Mouse (Mus musculus) megakaryocyte-erythroid progenitor cell, adult 5-6 weeks (primary cell): ENCODE measurements around the gene Itch. TPM values are rescaled to one million over a fixed set of nuclear protein-coding genes. Genes with fewer than 3 reads are reported as not detected.
"Not testable (repeated sequence)": the region's sequence is repeated elsewhere in the genome, so short reads cannot be mapped to it uniquely, and the experiment has no call there.

Source experiments
- ATAC-seq: replicated peaks from 2 replicates; pipeline ENCODE4 v1.8.0; 2016; ENCODE audit warnings: mild to moderate bottlenecking, inconsistent platforms; ENCODE audit not compliant: severe bottlenecking, poor library complexity, low FRiP score, low TSS enrichment
- total RNA-seq, 2 experiments: library from RNA; stranded (forward) in 1 of 2; stranded (reverse) in 1 of 2; fragments of 200-1000, 215-1000 nt in 1 of 2; fragments of >200 nt in 1 of 2; fragmentation: Nextera tagmentation in 1 of 2; gene quantifications; 2 replicates each; pipeline ENCODE4 v1.2.3; 2014 to 2017

Itch gene
- 30.4 and 39.4 TPM in 2 replicates for total RNA-seq (2014; fragmentation: Nextera tagmentation)
- total RNA-seq (2017): 41.1 and 47.2 TPM in 2 replicates

DNA sequence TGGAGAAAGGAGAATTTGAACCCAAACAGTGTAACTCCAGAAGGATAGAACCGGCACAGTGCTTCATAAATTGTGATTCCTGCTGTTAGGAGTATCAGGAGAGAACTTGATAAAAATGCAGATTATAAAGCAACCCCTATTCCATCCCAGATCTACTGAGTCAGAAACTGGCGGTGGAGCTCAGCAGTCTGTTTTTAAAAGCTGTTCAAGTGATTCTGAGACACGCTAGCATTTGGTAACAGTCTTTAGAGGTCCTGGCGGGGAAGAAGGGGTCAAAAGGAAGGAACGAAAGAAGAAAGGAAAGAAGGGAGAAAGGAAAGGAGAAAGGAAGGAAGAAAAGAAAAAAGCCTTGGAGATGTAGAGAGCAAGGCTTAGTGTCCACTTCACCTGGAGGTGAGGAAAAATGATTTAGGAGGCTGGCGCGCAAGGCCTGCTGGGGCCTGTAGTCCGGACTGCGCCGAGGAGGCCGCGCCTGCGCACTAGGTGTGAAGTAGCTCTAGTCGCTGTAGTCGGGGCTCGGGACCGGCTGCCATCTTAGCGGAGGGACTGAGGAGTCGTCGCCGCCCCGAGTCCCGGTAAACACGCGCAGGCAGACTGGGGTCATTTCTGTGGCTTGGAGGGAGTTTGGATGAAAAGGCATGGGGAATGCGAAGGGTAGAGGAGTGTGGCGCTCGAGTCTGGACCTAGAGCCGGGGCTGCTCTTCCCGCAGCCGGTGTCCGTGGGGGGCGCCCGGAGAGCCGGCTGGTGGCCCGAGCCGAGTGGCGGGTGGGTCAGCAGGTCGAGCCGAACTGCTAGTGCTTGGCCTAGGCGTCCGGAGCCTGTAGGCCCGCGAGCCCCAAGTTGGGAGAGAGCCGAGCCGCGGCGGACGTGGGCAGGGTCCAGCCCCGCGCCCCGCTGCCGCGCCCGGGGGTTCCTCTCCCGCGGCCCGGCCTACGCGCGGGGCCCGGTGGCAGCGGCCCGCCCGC lies at the start of gene Itch:
Itch (plus strand) TSS at position 499 of the 966 bp plus-strand sequence.
- peak; percentile 99 for ATAC-seq

DNA sequence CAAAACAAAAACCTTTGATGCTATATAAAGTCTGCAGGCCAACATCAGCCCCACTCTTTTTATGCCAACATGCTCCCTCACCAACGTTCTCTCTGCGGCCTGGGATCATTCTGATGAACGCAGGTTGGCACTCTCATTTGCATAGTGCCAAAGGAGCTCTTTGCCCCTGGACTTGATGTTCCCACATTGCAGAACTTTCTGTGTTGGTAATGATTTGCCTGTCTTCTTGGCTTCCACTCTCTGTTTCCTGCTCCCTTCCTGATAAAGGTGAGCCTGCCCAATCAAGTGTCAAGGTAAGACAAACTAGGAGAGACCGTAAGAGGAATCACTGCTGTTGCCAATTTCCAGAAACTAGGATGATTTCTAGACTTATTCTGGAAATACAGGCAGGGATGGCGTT lies 48.8 kb upstream of the Itch start:
- ATAC-seq: no peak

DNA sequence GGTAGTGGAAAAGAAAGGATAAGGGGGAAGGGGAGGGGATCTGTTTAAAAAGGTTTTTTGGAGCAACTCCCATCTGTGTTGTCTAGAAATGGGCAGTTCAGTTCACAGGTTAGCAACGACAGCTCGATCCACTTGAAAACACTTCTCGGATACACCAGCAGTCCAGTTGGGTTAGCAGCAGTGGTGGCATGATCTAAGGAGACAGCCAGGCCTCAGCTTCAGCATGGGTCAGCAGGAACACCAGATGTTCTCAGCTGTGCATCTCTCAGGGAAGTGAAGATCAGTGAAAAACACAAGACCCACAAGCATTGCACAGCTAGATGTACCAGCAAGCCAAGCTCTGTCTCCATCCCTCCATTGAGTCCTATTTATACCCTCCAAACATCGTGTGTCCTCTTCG lies 47.0 kb upstream of the Itch start:
- no peak for ATAC-seq

DNA sequence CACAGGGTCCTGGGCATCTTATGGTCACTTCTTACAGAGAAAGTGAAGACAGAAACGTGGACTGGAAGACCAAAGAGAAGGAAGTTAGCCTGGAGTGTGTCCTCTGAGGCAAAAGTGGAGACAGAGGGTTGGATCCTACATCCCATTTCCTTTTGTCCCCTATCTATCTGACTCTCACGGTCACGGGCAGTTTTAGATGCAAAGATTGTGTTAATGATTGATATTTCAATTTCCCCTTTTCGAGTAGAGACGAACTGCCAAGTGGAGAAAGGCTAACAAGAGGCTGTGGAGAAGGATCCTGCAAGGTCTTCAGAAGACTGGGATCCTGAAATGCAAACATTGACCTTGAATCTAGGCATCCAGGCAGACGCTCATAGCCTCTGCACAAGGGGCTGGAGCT lies 45.0 kb upstream of the Itch start:
- ATAC-seq: no peak

DNA sequence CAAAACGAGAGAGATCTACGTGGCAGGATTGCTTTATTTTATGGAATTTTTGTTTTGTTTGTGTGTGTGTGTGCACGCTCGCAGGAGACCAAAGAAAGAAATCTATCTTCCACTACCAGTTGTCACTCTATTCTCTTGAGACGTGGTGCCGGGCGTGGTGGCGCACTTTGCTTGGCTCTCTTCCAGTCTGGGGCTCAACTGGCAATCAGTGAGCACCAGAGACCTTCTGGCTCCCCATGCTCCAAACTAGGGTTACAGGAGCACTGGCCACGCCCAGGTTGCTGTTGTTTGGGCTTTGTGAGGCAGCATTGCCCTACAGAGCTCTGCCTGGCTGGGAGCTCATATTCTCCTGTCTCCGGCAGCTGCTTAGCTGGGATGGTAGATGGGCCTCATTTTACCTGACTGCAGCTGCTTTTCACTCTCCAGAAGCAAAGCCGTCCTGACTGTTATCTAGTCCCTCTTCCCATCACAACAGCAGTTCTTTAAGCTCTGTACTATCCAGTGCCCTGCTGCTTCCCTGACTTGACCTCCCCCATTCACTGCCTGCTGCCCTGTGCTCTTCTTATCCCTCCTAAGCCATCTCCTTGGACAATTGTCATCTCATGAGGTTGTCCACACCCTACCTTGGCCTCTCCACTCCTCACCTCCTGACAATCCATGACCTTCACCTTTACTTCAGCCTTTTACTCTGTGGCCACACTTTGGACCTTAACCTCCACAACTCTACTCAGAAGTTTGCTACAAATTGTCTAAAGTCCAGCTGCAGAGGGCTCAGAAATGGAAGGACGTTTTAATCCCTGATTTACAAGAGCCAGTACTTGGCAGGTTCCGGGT lies 42.2 kb upstream of the Itch start:
- ATAC-seq: peak; percentile 99

DNA sequence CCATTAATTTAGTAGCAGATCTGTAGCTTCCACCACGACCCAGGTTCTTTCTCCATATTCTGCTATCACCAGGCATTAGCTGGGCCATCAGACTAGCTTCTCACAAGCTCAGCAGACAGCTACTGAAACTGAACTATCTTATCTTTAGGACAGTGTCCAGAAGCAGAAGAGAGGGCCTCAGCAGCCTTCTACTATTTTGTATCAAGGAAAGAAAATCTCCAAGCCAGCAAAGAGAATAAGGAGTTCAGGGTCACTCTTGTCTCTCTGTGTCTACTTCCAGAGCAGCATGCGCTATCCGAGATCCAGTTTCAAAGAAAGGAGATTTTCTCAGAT lies 41.6 kb upstream of the Itch start:
- ATAC-seq: peak; percentile 55

DNA sequence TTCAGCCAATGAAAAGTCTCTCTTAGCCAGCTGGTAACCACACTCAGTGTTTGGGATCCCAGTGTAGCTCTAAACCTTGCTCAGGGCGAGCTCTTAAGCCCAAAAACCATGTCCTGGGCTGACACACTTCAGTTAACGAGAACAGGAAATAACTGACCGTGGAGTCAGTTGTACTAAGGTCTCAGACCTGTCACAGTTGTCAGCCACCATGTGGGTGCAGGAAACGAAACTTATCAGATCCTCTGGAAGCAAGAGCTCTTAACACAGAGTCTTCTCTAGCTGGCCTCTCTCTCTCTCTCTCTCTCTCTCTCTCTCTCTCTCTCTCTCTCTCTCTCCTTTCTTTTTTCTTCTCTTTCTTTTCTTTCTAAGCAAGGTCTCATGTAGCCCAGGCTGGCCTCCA lies 39.9 kb upstream of the Itch start:
- no peak for ATAC-seq

DNA sequence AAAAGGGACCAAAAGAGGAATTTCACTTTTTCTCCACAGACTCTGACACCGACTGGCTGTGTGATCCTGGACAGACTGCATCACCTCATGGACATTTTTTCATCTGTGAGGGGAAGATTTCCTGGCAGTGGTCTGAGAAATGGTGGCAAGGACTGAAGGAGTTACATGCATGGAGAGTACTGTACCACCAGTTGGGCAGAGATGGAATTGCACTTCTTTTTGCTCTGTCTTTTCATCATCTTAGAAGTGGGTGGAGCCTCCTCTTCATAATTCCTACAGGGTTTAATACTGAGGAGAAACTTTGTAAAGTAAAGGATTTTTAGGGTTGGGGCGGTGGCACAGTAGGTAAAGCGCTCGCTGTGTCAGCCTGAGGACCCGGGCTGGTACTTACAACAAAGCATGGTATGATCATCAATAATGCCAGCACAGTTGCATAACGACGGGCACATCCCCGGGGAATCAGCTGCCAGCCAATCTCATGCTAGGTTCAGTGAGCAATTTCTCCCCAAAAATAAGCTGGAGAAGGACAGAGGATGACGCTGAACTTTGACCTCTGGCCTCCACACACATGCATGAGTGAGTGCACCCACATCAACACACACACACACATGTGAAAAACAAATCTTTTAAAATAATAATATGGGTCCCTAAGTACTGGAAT lies 34.5 kb upstream of the Itch start:
- peak; percentile 75 for ATAC-seq

DNA sequence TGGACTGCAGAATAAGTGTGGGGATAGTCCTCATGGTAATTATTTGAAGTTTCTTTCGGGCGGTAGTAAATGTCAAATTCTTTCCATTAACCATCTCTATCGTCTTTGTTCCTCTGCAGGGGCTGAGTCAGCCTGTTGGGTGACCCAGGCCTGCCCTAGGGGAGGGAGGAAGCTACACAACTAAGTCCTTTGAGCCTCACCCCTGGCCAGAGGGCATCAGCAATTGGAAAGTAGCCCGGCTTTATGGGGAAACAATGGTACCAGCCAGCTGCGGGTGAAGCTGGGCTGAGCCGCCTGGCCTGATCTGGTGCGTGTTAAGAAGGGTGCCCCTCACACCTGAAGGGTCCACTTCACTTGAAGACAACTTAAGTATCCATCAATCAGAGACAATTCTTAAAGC lies 33.9 kb upstream of the Itch start:
- no peak for ATAC-seq

DNA sequence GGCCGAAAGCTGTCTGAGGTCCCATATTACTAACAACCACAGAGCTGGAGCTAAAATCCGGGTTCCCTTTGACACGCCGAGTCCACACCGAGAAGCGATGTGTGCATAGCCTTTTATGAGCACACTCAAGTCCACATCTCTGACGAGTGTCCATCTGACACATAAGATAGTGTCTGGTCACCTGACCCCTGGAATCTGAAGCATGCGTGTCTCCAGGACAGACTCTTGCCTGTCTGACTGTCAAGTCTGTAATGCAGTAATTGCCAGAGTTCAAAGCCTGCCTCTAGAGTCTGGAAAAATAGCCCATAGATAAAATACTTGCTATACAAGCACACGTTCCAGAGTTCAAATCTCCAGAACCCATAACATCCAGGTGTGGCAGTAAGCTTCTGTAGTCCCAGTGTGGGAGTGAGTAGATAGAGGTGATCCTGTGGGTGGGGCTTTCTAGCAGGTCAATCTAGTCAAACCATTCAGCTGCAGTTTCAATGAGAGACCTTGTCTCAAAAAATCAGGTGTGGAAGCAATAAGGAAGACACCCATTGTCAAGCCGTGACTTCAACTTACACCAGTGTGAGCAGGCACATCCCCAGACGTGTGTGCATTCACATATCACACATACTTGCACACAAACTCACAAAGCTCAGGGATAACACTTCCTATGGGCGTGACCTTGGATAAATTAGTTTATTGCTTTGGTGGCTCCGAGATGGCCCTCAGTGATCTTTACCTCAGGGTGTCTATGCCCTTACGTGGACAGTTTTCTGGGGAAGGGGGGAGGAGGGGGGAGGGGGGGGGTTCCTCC lies 33.1 kb upstream of the Itch start:
- 0 out of 2 replicates have a peak, but pooled peaks have one; percentile 32 for ATAC-seq

DNA sequence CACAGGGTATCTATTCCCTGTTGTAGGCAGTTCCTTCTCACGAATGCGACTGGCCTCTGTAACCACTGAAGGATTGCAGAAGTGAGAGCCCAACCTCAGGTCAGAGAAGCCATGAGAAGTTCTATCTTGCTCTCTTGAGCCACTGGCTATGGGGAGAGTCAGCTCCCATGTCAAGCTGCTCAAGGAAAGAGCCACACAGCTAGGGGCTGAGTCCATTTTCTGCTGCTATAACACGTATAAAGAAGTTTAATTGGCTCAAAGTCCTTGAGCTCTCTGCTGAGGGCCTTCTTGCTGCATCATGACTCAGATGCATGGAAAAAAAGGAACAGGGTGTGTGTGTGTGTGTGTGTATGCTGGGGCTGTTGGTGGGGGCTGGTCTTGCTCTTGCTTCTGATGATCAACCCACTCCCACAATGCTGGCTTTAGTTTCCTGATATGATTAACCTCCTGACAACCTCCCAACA lies 32.5 kb upstream of the Itch start:
- ATAC-seq: no peak

DNA sequence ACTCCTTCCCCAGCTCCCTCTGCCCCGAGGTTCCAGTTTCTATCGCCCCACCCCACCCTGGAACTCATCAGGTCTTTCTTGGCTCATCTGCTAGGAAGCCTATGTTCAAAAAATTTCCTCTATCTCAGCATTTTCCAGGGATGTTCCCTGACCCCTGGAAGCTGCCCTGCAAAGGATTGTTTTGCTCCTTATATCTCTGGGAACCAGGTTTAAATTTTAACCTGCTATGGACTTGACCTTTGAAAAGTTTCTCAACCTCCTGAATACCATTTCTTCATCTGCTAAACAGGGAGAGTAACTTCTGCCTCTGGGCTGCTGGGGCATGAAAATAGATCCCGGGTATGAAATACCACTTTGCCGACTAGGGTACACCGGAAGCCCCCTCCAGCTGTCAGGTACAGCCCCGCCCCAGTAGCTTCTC lies 31.5 kb upstream of the Itch start:
- no peak for ATAC-seq

DNA sequence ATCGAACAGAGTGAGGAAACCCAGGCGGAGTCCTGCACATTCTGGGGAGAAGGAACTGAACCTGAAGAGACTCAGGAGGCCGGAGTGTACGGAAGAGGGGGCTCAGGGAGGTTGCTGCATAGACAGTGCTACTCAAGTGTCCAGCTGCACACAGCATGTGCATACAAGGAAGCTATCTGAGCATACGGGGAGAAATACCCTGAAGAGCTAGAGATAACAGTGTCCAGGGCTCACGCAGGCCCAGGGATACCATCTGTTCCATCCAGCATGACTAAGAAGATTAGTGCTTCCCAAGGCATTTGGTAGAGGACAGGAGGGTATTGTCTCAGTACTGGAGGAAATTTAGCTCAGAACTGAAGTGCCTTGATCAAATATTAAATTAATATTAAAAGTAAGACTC lies 29.7 kb upstream of the Itch start:
- 0 out of 2 replicates have a peak, but pooled peaks have one; percentile 38 for ATAC-seq

DNA sequence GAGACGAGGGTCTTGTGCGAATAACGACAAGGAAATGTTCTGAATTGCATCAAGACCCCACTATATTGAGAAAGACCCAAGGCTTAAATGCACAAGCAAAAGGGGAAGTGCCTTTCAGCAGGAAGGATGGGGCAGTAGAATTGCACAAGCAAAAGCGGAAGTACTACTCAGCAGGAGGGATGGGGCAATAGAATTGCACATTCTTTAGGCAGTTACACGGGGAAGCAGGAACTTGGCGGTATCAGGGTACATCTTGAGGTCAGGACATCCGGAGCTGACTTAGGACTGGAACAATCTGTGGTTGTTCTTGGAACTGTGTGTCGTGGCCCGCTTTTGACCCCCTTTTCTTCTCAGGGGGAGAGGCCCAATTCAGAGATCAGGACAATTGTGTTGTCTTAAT lies 26.0 kb upstream of the Itch start:
- ATAC-seq: not testable (repeated sequence)

DNA sequence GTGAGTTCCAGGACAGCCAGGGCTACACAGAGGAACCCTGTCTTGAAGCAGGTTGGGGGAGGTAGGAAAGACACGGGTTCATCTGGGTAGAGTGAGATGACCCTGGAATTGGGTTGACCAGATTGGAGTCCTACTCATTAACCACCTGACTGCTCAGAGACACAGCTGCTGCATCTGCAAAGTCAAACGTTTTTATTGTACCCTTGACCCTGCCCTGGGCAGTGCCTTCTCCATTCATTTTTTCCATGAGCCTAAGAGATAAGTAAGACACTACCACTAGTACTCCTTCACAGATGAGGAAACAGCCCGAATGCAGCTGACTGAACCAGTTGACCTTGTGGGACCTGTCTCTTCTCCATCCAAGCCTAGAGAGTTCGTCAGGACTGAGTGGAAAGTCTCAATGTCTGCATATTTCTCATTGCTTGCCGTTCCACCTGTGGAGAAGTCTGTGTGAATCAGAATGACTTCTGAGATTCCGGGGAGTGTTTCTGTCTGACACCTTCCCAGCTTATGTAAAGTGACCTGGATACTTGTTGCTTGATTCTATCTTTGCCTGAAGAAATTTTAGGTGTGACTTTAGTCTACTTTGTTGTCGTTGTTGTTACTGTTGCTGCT lies 18.0 kb upstream of the Itch start:
- ATAC-seq: no peak

DNA sequence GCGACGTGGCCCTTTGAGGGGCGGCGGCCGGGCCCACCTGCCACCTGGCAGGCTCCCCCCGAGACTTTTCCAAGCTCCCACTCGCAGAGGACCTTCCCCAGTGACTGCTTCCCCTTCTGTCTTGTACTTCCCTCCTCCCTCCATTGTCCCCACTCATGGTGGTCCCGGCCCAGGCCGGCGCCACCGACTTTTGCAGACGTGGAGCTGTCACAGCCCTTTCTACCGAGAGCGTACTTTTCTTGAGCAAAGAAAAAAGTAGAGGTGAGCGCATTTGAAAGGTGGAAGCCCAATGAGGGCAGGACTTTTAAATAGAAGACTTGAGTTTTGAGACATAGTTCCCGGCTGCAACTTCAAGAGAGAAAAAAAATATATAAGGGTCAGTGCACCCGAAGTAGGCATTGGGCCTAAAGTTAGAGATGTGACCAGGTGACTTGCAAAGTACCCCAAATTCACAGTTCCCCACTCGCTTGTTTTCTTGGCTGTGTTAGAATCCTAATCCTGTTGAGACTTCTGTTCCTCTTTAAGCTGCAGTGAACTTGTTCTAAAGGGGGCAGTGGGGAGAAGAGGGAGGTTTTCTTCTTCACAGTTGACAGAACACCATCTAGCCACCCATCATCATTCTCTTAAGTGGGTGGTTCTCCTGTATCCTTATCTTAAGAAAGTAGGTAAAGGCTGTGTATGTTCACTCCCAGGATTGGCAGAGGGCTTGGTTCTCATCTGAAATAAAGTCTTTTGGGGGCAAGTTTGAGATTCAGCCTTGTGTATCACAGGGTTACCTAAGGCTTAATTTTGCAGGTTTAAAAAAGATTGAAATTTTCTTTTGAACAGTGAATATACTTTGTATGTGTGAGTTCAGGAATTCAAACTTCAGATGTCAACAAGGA lies 910 bp downstream of the Itch start:
- 0 out of 2 replicates have a peak, but pooled peaks have one; percentile 30 for ATAC-seq

DNA sequence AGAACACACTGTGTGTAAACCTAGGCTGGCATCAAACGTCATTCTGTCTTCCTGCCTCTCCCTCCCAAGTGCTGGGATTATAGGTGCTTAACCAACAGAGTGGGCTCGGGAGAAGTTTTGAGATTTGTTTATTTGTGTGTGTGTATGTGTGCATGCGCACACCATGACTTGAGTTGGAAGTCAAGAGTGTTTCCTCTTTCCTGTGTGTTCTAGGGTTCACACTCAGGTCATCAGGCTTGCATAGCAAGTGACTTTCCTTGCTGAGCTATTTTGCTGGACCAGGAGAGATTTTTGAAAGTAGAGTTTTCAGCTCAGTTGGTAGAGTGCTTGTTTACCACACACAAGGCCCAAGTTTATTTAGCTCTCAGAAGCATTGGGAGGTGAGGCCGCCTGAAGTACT lies 1.8 kb downstream of the Itch start:
- ATAC-seq: no peak

DNA sequence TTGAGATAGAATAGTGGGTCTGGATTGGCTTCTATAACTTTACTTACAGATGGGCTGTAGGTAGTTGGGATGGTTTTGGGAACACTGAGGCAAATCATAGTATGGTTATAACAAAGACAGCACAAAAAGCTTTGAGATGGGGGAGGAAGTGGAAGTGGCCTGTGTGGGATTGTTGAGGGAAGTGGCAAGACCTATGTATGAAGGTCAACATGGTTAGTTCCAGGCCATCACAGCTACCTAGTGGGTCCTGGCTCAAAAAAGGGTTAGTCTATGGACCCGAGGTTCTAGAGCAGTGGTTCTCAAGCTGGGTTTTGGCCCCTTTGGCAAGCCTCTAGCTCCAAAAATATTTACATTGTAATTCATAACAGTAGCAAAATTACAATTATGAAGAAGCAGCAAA lies 2.2 kb downstream of the Itch start:
- no peak for ATAC-seq
